Mouse (Mus musculus): ENCODE measurements around the gene Gsk3a. TPM values are rescaled to one million over a fixed set of nuclear protein-coding genes. Genes with fewer than 3 reads are reported as not detected.

Gene Gsk3a
- total and polyA plus RNA-seq, 3 experiments: 45.8 to 76.1 (median 47.5) TPM

- Histone ChIP-seq H3K4me3 (replicated peaks in 1 of 3; ENCODE audit: low read depth in 2 of 3, low read length in 2 of 3, poor library complexity in 1 of 3) (no peak overlapping the region), H3K27me3 (replicated peaks) (peaks cover 4% of the 10 kb centered on the region), H3K4me1 (ENCODE audit: control insufficient read depth in 1 of 2, insufficient read depth in 2 of 2) (peaks cover 5 to 27% of the 10 kb centered on the region in 2 experiments; a peak in 3 of 4 replicates), H3K79me2 (replicated peaks; ENCODE audit: control insufficient read depth, extremely low read depth, insufficient read depth, poor library complexity, severe bottlenecking) (peaks cover 17% of the 10 kb centered on the region), H3K27ac (ENCODE audit: insufficient read depth, low read depth) (no peak overlapping the region), H3K9ac (ENCODE audit: insufficient read depth, low read depth) (no peak overlapping the region), H3K36me3 (replicated peaks in 1 of 2; ENCODE audit: control insufficient read depth in 1 of 2, insufficient read depth in 1 of 2, low read length in 1 of 2) (peaks cover 0 to 1% of the 10 kb centered on the region in 2 experiments), H3K4me2 (ENCODE audit: insufficient read depth, low read depth, poor library complexity, severe bottlenecking) (no peak overlapping the region), H3K9me3 (replicated peaks; ENCODE audit: low read length) (no peaks in the 10 kb centered on the region)
- TF ChIP-seq GABPA (IDR thresholded peaks at IDR 0.05; ENCODE audit: insufficient replicate concordance, low read depth, low read length) (no peak), MAX (IDR thresholded peaks at IDR 0.05; ENCODE audit: low read length) (no peak), SIN3A (IDR thresholded peaks at IDR 0.05; ENCODE audit: low read length) (no peak), CHD2 (IDR thresholded peaks at IDR 0.05; ENCODE audit: low read length) (no peak), MEF2A (IDR thresholded peaks at IDR 0.05; ENCODE audit: borderline replicate concordance, low read depth, low read length) (no peak), CHD1 (IDR thresholded peaks at IDR 0.05; ENCODE audit: low read depth, low read length) (no peak), MXI1 (IDR thresholded peaks at IDR 0.05; ENCODE audit: low read depth, low read length) (no peak), NRF1 (IDR thresholded peaks at IDR 0.05; ENCODE audit: low read depth, low read length) (no peak), KAT2A (IDR thresholded peaks at IDR 0.05; ENCODE audit: insufficient replicate concordance, low read length) (no peak)
- dilution Hi-C loops (cut with MboI; ENCODE audit: extremely low pct_ligation_motif_present, extremely low pct_unique_long_range_greater_than_20kb, low sequenced_read_pairs) (no loop called here), in situ Hi-C loops (cut with MboI; ENCODE audit: low pct_ligation_motif_present, low pct_unique_long_range_greater_than_20kb, low sequenced_read_pairs) (no loop called here)
- no peak for DNase-seq (ENCODE audit: extremely low read depth)
Measured at GRCm38 (mm10) chr7:25251822-25252221, 14.2 kb upstream of the Gsk3a start.

DNA sequence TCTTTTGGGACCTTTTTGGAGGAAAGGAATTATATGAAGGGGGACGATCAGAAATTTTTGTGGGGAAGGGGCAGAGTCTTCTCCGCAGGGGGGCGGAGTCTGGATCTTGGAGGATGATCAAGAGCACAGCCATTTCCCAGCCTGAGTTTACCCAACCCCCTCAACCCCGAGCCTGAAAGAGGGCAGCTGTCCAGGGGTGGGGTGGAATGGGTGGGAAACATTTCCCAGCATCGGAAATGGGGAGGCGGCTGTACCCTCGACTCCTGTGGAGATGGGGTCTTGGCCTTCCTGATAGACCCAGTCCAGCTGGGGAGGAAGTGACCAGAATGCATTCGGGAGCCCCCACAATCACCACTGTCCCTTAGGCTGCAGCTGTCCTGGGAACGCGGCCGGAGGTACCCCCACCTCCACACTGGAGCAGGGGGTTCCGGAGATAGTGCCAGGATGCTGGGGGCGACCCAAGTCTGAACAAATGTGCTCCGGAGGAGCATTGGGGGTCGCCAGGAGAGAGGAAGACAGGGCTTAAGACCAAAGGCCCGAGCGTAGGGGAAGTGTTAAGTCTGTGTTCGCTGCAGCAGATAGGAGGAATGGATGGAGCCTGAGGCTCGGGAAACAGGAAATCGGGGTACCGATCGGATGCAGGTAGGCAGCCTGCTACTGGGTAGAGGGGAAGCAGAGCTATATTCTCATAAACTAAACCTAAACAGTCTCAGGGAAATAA, 13.6 kb upstream of the Gsk3a start:
- Histone ChIP-seq H3K27me3 (replicated peaks) (peaks cover 4% of the 10 kb centered on the region), H3K4me3 (replicated peaks in 1 of 3; ENCODE audit: low read depth in 2 of 3, low read length in 2 of 3, poor library complexity in 1 of 3) (peak overlapping the region in 2 of 3 experiments; percentile 34 to 42), H3K4me2 (ENCODE audit: insufficient read depth, low read depth, poor library complexity, severe bottlenecking) (peak overlapping the region; percentile 77), H3K9ac (ENCODE audit: insufficient read depth, low read depth) (peak overlapping the region; percentile 52), H3K36me3 (replicated peaks in 1 of 2; ENCODE audit: control insufficient read depth in 1 of 2, insufficient read depth in 1 of 2, low read length in 1 of 2) (peaks cover 0 to 7% of the 10 kb centered on the region in 2 experiments), H3K79me2 (replicated peaks; ENCODE audit: control insufficient read depth, extremely low read depth, insufficient read depth, poor library complexity, severe bottlenecking) (peaks cover 17% of the 10 kb centered on the region), H3K9me3 (replicated peaks; ENCODE audit: low read length) (no peaks in the 10 kb centered on the region), H3K27ac (ENCODE audit: insufficient read depth, low read depth) (no peak overlapping the region), H3K4me1 (ENCODE audit: control insufficient read depth in 1 of 2, insufficient read depth in 2 of 2) (peaks cover 5 to 31% of the 10 kb centered on the region in 2 experiments; a peak in 3 of 4 replicates)
- no peak for DNase-seq (ENCODE audit: extremely low read depth)
- dilution Hi-C loops (cut with MboI; ENCODE audit: extremely low pct_ligation_motif_present, extremely low pct_unique_long_range_greater_than_20kb, low sequenced_read_pairs): no loop called here
- in situ Hi-C loops (cut with MboI; ENCODE audit: low pct_ligation_motif_present, low pct_unique_long_range_greater_than_20kb, low sequenced_read_pairs): no loop called here
- TF ChIP-seq ZMIZ1 (IDR thresholded peaks at IDR 0.05; ENCODE audit: low read depth, low read length) (no peak), HCFC1 (IDR thresholded peaks at IDR 0.05; ENCODE audit: low read depth, low read length) (no peak), IRF4 (IDR thresholded peaks at IDR 0.05; ENCODE audit: low read depth, low read length) (no peak), ELF1 (IDR thresholded peaks at IDR 0.05; ENCODE audit: low read depth, low read length) (no peak), RCOR1 (conservative IDR thresholded peaks at IDR 0.05; ENCODE audit: low read depth, low read length) (no peak), BHLHE40 (IDR thresholded peaks at IDR 0.05; ENCODE audit: low read depth, low read length) (no peak), KAT2A (IDR thresholded peaks at IDR 0.05; ENCODE audit: insufficient replicate concordance, low read length) (no peak), MAFK (IDR thresholded peaks at IDR 0.05; ENCODE audit: insufficient replicate concordance, low read length) (no peak), POLR2A (IDR thresholded peaks at IDR 0.05; ENCODE audit: low read depth, low read length) (no peak), CTCF (conservative IDR thresholded peaks at IDR 0.05 in 1 of 2, IDR thresholded peaks at IDR 0.05 in 1 of 2; ENCODE audit: low read depth in 2 of 2, low read length in 2 of 2) (no peak), POLR2AphosphoS2 (IDR thresholded peaks at IDR 0.05; ENCODE audit: low read depth, low read length) (no peak), TCF12 (IDR thresholded peaks at IDR 0.05; ENCODE audit: low read depth, low read length) (no peak)

Measured in CH12.LX (cell line).